Mouse (Mus musculus) embryonic facial prominence, embryonic 13.5 days (tissue): ENCODE data around the gene Edn3. TPM values are rescaled to one million over a fixed set of nuclear protein-coding genes. Genes with fewer than 3 reads are reported as not detected.
A peak's percentile ranks its signal among the peaks of the same experiment; 100 is the strongest.

ENCODE experiments used
- ATAC-seq: fragments of 200-750 bp; cut with Nextera tagmentation; 2 replicates; pipeline ENCODE4 v1.8.0; 2017; ENCODE audit warnings: low read depth; ENCODE audit not compliant: insufficient number of reproducible peaks, insufficient read depth, low FRiP score, low TSS enrichment
- H3K27ac ChIP-seq: fragments of 300-500 bp; sonication (generic); 2 replicates; pipeline ENCODE4 v1.5.1; 2015; ENCODE audit warnings: moderate library complexity, mild to moderate bottlenecking, inconsistent platforms
- H3K27me3 ChIP-seq: fragments of 300-500 bp; sonication (generic); 2 replicates; pipeline ENCODE4 v1.6.1; 2015; ENCODE audit warnings: mild to moderate bottlenecking, inconsistent platforms
- H3K36me3 ChIP-seq: fragments of 300-500 bp; sonication (generic); 2 replicates; pipeline ENCODE4 v1.6.1; 2015; ENCODE audit warnings: mild to moderate bottlenecking, inconsistent platforms
- H3K4me1 ChIP-seq: fragments of 300-500 bp; sonication (generic); 2 replicates; pipeline ENCODE4 v1.6.1; 2015; ENCODE audit warnings: inconsistent platforms
- H3K4me2 ChIP-seq: fragments of 300-500 bp; sonication (generic); 2 replicates; pipeline ENCODE4 v1.6.1; 2015; ENCODE audit warnings: moderate library complexity, mild to moderate bottlenecking, inconsistent platforms
- H3K4me3 ChIP-seq: fragments of 300-500 bp; sonication (generic); 2 replicates; pipeline ENCODE4 v1.5.1; 2015; ENCODE audit warnings: mild to moderate bottlenecking, inconsistent platforms
- H3K9ac ChIP-seq: fragments of 300-500 bp; sonication (generic); 2 replicates; pipeline ENCODE4 v1.6.1; 2015; ENCODE audit warnings: mild to moderate bottlenecking, inconsistent platforms
- H3K9me3 ChIP-seq: fragments of 300-500 bp; sonication (generic); 2 replicates; pipeline ENCODE4 v1.6.1; 2016; ENCODE audit warnings: inconsistent platforms
- WGBS: fragments of 180-500 bp; shearing (Covaris S2); methylation state at CpG from one replicate; pipeline ENCODE4 v1.1.7; 2015; ENCODE audit warnings: mixed read lengths; 5-methylcytosine and 5-hydroxymethylcytosine counted together
- polyA plus RNA-seq: library from polyadenylated mRNA; unstranded; fragments of >200 nt; fragmentation: Nextera tagmentation; extraction: Ambion mirVana; gene quantifications from 2 replicates; pipeline ENCODE4 v1.2.1, GENCODE M21; 2015

Edn3 gene
- polyA plus RNA-seq, 1 experiment from 2014 or later: 15.6 TPM

DNA sequence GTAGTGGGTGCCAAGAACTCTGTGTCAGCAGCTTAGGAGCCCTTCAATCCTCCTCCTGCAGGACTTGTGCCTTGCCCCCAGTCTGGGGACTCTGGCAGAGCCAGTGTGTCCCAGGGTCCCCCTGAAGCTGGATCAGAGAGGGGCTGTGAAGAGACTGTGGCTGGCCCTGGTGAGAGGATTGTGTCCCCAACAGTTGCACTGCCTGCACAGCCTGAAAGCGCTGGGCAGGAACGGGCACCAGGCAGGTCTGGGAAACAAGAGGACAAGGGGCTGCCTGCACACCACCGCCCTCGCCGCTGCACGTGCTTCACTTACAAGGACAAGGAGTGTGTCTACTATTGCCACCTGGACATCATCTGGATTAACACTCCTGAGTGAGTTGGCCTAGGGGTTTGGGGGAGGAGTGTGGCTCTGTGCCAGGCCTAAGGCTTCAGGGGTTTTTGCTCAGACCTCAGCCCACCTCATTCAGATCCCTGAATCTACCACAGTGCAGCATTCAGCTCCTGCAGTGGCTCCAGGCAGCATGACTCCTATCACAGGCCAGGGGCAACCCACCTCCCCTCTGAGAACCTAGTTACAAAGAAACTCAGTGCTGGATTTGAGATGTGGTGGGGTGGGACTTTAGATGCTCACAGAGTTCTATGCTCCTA, 1.2 kb downstream of the Edn3 start:
- Histone ChIP-seq H3K4me2 (peak overlapping the region; percentile 93), H3K9ac (peak overlapping the region; percentile 83), H3K27me3 (no peaks in the 10 kb centered on the region), H3K36me3 (no peaks in the 10 kb centered on the region), H3K4me1 (peaks cover 29% of the 10 kb centered on the region), H3K4me3 (peak overlapping the region; percentile 63), H3K9me3 (no peaks in the 10 kb centered on the region), H3K27ac (peak overlapping the region; percentile 74)
- ATAC-seq: peak; percentile 35; the same call in 1 of the 2 replicates
- 28% methylated on average over 6 of the region's 6 CpGs for WGBS

DNA sequence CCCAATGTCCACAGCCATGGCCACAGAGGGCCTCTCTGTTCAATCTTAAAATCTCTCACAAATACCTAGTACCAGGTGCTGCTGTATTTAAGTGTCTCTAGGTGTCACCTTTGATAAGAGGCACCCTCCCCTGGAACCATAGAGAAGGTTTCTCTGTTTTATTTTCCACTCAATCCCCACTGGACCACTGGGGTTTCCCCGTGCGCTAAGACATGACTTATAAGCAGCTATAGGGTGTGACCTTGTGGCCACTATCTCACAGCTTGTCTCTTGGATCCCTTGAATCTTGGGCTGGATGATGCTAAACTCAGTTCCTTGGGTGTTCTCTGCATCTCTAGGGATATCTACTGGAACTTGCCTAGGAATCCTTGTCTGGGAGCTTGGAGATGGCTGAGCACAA, 1.9 kb downstream of the Edn3 start:
- Histone ChIP-seq H3K36me3 (no peaks in the 10 kb centered on the region), H3K9me3 (no peaks in the 10 kb centered on the region), H3K4me2 (peak overlapping the region; percentile 93), H3K4me3 (no peak overlapping the region), H3K9ac (no peak overlapping the region), H3K27me3 (no peaks in the 10 kb centered on the region), H3K4me1 (peaks cover 29% of the 10 kb centered on the region), H3K27ac (no peak overlapping the region)
- no peak for ATAC-seq
- 92% methylated on average over 2 of the region's 2 CpGs for WGBS

DNA sequence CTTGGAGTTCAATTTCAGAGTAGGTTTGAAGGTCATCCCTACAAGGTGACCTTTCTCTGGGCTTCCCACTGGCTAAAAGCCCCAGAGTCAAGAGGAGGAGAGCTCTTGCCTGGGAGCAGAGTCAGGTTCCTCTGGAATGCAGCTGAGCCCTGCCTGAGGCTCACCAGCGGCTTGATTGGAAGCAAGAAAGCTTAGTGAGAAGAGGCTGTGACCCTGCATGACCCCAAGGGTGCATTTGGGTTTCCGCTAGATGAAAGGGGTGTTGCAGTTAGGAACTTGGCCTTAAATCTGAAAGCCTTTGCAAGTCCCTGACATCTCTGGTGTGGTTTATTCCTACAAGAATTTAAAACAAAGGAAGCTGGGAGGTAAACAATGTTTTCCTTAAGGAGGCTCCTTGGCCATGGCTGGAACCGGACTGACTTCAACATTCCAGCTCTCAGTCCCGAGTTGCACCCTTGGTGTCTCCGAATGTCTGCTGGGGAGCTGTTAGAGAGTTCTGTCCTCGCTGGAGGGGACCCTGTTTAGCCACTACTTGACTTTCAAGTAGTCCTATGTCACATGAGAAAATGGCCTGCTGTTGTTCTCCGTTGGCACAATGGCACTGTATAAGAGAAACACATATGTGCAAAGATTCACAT, 8.6 kb downstream of the Edn3 start:
- WGBS: 48% methylated on average over 7 of the region's 7 CpGs
- no peak overlapping the region for H3K27ac ChIP-seq
- no peak for ATAC-seq
- no peaks in the 10 kb centered on the region for H3K9me3 ChIP-seq
- H3K4me2 ChIP-seq: no peak overlapping the region
- H3K27me3 ChIP-seq: no peaks in the 10 kb centered on the region
- no peak overlapping the region for H3K9ac ChIP-seq
- peaks cover 15% of the 10 kb centered on the region for H3K4me1 ChIP-seq
- H3K36me3 ChIP-seq: no peaks in the 10 kb centered on the region
- H3K4me3 ChIP-seq: no peak overlapping the region

DNA sequence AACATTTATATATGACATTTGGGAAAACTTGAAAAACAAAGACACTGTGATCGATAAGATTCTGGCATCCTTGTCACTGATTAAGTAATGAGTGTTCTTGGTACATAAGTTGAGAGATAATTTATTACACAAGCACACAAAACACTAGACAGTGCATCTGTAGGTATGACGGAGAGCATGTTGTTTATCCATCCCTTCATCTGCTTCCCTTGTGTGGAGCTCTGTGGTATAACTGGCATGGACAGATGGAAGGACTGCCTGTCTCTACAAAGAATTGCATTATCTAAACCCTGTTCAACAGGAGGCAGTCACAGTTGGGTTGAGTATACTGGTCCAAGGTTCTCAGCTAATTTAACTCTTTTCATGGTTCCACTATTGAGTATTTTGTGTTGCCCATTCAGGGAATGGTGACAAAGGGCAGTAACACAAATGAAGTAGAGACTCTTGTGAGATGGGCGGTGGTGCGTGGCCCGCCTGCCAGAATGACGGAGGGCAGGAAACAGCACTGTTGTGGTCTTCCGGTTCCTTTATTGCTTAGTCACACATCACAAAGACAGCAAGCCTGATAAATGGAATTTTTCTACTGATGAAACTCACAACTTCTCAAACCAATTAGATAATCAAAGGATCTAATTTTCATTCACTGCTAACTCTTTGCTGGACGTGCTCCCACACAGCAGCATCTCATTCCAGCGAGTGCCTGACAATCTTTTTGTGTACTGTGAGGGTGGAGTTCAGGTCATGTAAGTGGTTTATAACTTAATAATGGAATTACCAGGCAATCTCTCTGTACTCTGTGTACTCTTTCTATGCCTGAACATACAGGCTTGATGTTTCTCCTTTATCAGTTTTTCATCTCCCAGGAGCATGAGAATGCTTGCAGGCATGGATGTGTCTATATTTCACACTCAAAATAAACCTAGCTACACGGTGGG, 14.0 kb downstream of the Edn3 start:
- Histone ChIP-seq H3K36me3 (no peaks in the 10 kb centered on the region), H3K4me2 (no peak overlapping the region), H3K4me1 (peaks cover 10% of the 10 kb centered on the region), H3K4me3 (no peak overlapping the region), H3K27me3 (no peaks in the 10 kb centered on the region), H3K27ac (no peak overlapping the region), H3K9me3 (no peaks in the 10 kb centered on the region), H3K9ac (no peak overlapping the region)
- 83% methylated on average over 10 of the region's 10 CpGs for WGBS
- no peak for ATAC-seq

DNA sequence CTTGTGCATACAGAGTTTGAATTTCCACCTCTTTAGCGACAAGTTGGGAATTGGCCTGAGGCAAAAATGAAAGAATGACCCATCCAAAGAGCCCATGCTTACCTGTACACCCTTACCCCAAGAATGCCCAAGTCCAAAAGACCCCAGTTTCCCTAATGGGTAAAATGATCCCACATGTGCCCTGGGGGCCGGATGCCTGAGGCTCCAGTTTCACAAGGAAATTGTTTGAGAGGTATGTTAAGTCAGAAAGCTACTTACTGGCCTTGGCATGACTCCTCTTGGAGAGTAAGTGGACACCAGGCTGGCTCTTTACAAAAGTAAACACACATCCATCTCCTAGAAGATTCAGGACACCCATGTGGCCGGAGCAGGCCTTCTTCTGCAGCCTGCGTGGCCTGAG, 21.6 kb downstream of the Edn3 start:
- H3K4me3 ChIP-seq: no peak overlapping the region
- no peaks in the 10 kb centered on the region for H3K27me3 ChIP-seq
- WGBS: 39% methylated on average over 4 of the region's 4 CpGs
- no peaks in the 10 kb centered on the region for H3K36me3 ChIP-seq
- H3K27ac ChIP-seq: 0 out of 2 replicates have a peak overlapping the region, but pooled peaks have one; percentile 2
- H3K9ac ChIP-seq: no peak overlapping the region
- H3K4me2 ChIP-seq: no peak overlapping the region
- no peaks in the 10 kb centered on the region for H3K9me3 ChIP-seq
- H3K4me1 ChIP-seq: peaks cover 23% of the 10 kb centered on the region
- no peak for ATAC-seq

DNA sequence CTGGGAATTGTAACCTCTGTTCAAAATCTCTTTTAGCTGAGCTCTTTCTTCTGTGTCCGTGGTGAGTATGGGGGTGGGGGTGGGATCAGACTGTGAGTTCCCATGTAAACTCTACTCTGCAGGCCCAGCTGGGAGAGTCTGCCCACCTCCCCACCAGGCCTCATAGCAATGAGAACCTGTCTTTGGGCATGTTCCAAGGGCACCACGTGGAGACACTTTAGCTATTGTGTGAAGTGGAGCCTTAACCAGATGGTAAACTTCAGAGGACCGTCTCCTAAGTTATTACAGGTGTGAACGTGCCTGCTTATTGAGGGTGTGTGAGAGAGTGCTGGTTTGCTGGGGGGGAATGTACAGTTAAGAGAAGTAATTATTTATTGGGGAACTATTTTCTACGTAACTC, 22.5 kb downstream of the Edn3 start:
- Histone ChIP-seq H3K9me3 (no peaks in the 10 kb centered on the region), H3K9ac (no peak overlapping the region), H3K4me2 (no peak overlapping the region), H3K4me1 (peaks cover 23% of the 10 kb centered on the region), H3K36me3 (no peaks in the 10 kb centered on the region), H3K4me3 (no peak overlapping the region), H3K27me3 (no peaks in the 10 kb centered on the region), H3K27ac (0 out of 2 replicates have a peak overlapping the region, but pooled peaks have one; percentile 11)
- 29% methylated on average over 5 of the region's 5 CpGs for WGBS
- no peak for ATAC-seq

DNA sequence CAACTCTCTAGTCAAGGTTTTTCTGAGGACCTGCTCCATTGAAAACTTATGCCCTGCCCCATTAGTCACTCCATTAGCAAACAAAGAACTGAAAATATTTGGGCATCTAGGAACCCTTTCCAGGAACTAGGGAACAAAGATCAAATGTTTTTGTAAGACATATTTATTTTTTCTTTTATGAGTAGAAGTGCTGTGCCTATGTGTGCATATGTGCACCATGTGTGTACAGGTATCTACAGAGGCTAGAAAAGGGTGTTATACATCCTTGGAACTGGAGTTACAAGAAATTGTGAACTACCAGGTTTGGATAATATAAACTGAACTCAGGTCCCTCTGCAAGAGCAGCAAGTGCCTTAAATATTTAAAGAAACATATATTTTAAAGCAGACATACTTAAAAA, 28.4 kb downstream of the Edn3 start:
- H3K27me3 ChIP-seq: no peaks in the 10 kb centered on the region
- H3K4me2 ChIP-seq: no peak overlapping the region
- no peaks in the 10 kb centered on the region for H3K4me1 ChIP-seq
- H3K4me3 ChIP-seq: no peak overlapping the region
- no peaks in the 10 kb centered on the region for H3K36me3 ChIP-seq
- no peaks in the 10 kb centered on the region for H3K9me3 ChIP-seq
- no peak for ATAC-seq
- no peak overlapping the region for H3K27ac ChIP-seq
- H3K9ac ChIP-seq: no peak overlapping the region

DNA sequence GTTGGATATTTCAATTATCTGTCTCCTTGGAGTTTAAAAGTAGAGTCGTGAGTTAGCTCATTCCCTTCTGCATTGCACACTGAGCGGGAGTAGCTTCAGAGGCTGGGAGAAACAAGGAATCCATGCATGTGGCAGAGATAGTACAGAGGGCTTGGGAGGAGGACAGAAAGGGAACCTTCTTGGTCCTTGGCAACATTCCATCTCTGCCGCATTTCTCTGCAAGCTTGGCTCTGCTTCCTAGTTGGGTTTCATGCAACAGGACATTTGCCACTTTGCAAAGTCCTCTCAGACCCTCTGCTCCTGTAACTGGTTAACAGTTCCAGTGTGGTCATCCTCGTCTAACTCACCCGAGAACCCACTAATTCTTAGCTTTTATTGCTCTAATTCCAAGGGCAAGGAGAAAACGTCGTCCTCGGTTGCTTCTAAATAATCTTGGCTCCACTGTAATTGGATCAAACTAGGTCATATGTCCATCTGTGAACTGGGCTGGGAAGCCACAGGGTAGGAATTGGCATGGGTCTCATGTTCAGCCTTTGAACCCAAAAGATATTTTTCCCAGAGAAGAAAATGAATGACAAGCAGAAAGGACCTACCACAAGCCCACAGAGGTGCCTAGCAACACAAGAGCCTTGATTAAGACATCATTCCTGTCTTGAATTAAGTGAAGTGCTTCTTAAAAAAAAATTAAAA, 32.2 kb downstream of the Edn3 start:
- peaks cover 2% of the 10 kb centered on the region; the same call in 1 of the 2 replicates for H3K4me1 ChIP-seq
- no peaks in the 10 kb centered on the region for H3K36me3 ChIP-seq
- no peak overlapping the region for H3K4me3 ChIP-seq
- no peak overlapping the region for H3K9ac ChIP-seq
- no peak for ATAC-seq
- 66% methylated on average over 8 of the region's 8 CpGs for WGBS
- H3K4me2 ChIP-seq: no peak overlapping the region
- H3K9me3 ChIP-seq: no peaks in the 10 kb centered on the region
- no peaks in the 10 kb centered on the region for H3K27me3 ChIP-seq
- H3K27ac ChIP-seq: no peak overlapping the region

DNA sequence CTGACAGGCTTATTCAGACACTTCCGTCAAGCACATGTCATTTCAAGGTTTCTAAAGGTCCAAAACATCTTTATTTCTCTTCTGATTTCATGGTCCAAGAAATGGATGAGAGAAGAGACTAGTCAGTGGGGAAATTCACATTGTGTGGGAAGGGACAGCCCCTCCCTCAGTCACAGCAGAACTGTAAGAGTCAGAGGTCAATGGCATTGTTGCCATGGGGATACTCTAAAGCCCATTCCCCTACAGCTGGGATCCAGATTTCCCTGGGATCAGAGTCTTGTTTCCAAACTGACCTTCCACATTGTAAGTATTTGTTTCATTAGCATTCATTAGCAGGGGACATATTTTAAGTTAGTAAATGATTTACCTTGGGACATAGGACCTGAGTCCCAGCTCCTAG, 32.8 kb downstream of the Edn3 start:
- H3K4me1 ChIP-seq: peaks cover 4% of the 10 kb centered on the region; the same call in 1 of the 2 replicates
- H3K9me3 ChIP-seq: no peaks in the 10 kb centered on the region
- H3K4me2 ChIP-seq: no peak overlapping the region
- no peak overlapping the region for H3K9ac ChIP-seq
- WGBS: 54% methylated on average over 1 of the region's 1 CpGs
- ATAC-seq: no peak
- no peaks in the 10 kb centered on the region for H3K36me3 ChIP-seq
- no peaks in the 10 kb centered on the region for H3K27me3 ChIP-seq
- no peak overlapping the region for H3K4me3 ChIP-seq
- H3K27ac ChIP-seq: no peak overlapping the region

DNA sequence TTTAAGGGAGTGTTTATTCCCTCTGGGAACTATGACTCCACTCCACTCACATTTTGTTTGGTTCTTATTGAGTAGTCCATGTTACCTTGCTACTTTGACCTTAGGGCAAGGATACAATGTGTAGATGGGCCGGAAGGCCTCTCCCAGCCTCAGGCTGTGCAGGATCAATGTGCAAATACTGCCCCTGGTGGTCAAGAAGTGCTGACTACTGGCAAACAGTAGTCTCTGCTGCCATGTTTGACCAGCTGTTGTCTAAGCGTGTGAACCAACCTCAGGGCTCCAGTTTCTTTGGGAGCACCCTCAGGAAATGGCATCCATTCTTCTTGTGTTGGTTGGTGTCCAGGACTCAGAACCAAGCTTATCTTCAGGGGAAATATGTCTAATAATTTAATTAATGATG, 36.6 kb downstream of the Edn3 start:
- no peak overlapping the region for H3K9ac ChIP-seq
- no peaks in the 10 kb centered on the region for H3K36me3 ChIP-seq
- H3K4me3 ChIP-seq: no peak overlapping the region
- peaks cover 4% of the 10 kb centered on the region; the same call in 1 of the 2 replicates for H3K4me1 ChIP-seq
- no peaks in the 10 kb centered on the region for H3K27me3 ChIP-seq
- ATAC-seq: no peak
- no peak overlapping the region for H3K4me2 ChIP-seq
- no peaks in the 10 kb centered on the region for H3K9me3 ChIP-seq
- 72% methylated on average over 2 of the region's 2 CpGs for WGBS
- no peak overlapping the region for H3K27ac ChIP-seq

DNA sequence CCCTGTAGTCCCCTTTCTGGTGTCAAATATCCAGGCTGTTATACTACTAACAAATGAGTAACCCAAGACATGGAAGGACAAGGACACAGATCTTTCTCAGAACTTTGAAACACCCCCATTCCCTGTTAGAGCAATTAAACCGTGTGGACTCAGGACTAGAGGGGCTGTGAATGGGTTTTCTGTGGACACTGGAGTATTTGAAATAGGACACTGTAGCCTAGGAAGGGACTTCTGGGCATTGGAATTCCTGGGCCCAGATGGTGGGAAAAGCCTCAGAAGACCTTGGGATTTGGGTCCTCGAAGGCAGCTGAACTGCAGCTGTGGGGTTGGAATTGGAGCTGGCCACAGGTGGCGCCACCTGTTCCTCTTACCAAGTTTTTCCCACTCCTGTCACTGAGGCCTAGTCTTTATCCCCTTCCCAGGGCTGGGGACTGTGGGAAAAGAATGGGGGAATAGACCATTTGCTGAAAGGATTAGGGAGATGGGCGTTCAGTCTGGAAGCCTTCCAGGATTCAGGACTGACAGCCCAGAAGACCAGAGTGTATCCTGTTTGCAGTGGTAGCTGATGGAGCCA, 37.2 kb downstream of the Edn3 start:
- Histone ChIP-seq H3K27me3 (no peaks in the 10 kb centered on the region), H3K9ac (no peak overlapping the region), H3K4me1 (peaks cover 4% of the 10 kb centered on the region; the same call in 1 of the 2 replicates), H3K36me3 (no peaks in the 10 kb centered on the region), H3K4me2 (no peak overlapping the region), H3K27ac (no peak overlapping the region), H3K4me3 (no peak overlapping the region), H3K9me3 (no peaks in the 10 kb centered on the region)
- WGBS: 63% methylated on average over 4 of the region's 4 CpGs
- no peak for ATAC-seq
